ENCODE assay signal across 19 mouse cellular contexts in genomic region chr11:46125093-46125834, GRCm38 (mm10). TPM values are rescaled to one million over a fixed set of nuclear protein-coding genes. Genes with fewer than 3 reads are reported as not detected.
"Had no signal": no experiment of that assay in that cellular context is flagged by ENCODE, and none has a peak within 500 bp of the region (broad histone marks: within the 10 kb centered on the region; RNA-seq: fewer than 3 reads in every experiment).

No protein-coding gene starts in this region.

- H3K36me3 ChIP-seq: liver, embryonic 15.5 days had no signal

- H3K27ac ChIP-seq: kidney, embryonic 15.5 days; limb, embryonic 13.5 days; liver, embryonic 15.5 days; midbrain, embryonic 10.5 days; neural tube, embryonic 13.5 days; stomach, postnatal 0 days had no signal

- H3K4me3 ChIP-seq: kidney, embryonic 15.5 days; limb, embryonic 13.5 days; liver, embryonic 15.5 days; midbrain, embryonic 10.5 days; neural tube, embryonic 13.5 days had no signal

- DNase-seq: kidney, adult 2 months; kidney, postnatal 14 days; left cerebral cortex, postnatal 4 days; lung, embryonic 14.5 days; lung, postnatal 10 days; lung, postnatal 4 days; midbrain, embryonic 14.5 days; retina, postnatal 1 day; right cerebral cortex, postnatal 4 days; spleen, adult 18-20 months; thymus, adult 18-20 months; thymus, postnatal 14 days had no signal

- H3K27me3 ChIP-seq: kidney, embryonic 15.5 days; limb, embryonic 13.5 days; liver, embryonic 15.5 days; neural tube, embryonic 13.5 days had no signal

- H3K4me1 ChIP-seq: limb, embryonic 13.5 days; neural tube, embryonic 13.5 days had no signal

- H3K9ac ChIP-seq: kidney, embryonic 15.5 days; limb, embryonic 13.5 days; liver, embryonic 15.5 days; lung, embryonic 14.5 days; neural tube, embryonic 13.5 days had no signal

- H3K9me3 ChIP-seq: kidney, embryonic 15.5 days; limb, embryonic 13.5 days; liver, embryonic 15.5 days; midbrain, embryonic 10.5 days; neural tube, embryonic 13.5 days had no signal

- H3K4me2 ChIP-seq: kidney, embryonic 15.5 days; limb, embryonic 13.5 days; liver, embryonic 15.5 days; lung, embryonic 14.5 days; neural tube, embryonic 13.5 days had no signal

RNA-seq across cellular contexts. Expression of gene Nipal4, which starts 41.0 kb away (rescaled TPM):
- polyA plus RNA-seq: liver, adult 2 months had no signal
